Mouse (Mus musculus) liver, postnatal 0 days (tissue): ENCODE measurements at regions not wholly inside any gene's neighbourhood (a gene's known extent, or its start where the extent isn't known, plus 50 kb on each side); places are given as distances from the start of the nearest gene placed in this dataset.

Experiments used
- ATAC-seq: fragments of 200-750 bp; cut with Nextera tagmentation; 2 replicates; pipeline ENCODE4 v1.8.0; 2017; ENCODE audit warnings: mild to moderate bottlenecking, moderate library complexity
- DNase-seq: peaks from one replicate; pipeline ENCODE4 v3.0.0-alpha.2; 2016
- H3K27ac ChIP-seq: fragments of 300-500 bp; sonication (generic); 2 replicates; pipeline ENCODE4 v1.5.1; 2014; ENCODE audit warnings: antibody characterized with exemption, moderate library complexity, mild to moderate bottlenecking, low read depth
- H3K27me3 ChIP-seq: fragments of 300-500 bp; sonication (generic); 2 replicates; pipeline ENCODE4 v1.6.1; 2014; ENCODE audit warnings: low read length, control low read depth, mixed read lengths; ENCODE audit not compliant: insufficient read depth
- H3K36me3 ChIP-seq: fragments of 300-500 bp; sonication (generic); replicated peaks from 2 replicates; pipeline ENCODE4 v1.6.1; 2014; ENCODE audit warnings: mild to moderate bottlenecking, control low read depth, low read length, moderate library complexity, mixed read lengths; ENCODE audit not compliant: insufficient read depth
- H3K4me1 ChIP-seq: fragments of 300-500 bp; sonication (generic); 2 replicates; pipeline ENCODE4 v1.6.1; 2014; ENCODE audit warnings: antibody characterized with exemption, mild to moderate bottlenecking, control low read depth; ENCODE audit not compliant: insufficient read depth
- H3K4me2 ChIP-seq: fragments of 300-500 bp; sonication (generic); 2 replicates; pipeline ENCODE4 v1.6.1; 2014; ENCODE audit warnings: low read depth, mild to moderate bottlenecking, low read length, moderate library complexity, mixed read lengths
- H3K4me3 ChIP-seq: fragments of 300-500 bp; sonication (generic); 2 replicates; pipeline ENCODE4 v1.5.1; 2014; ENCODE audit warnings: low read depth, low read length
- H3K9ac ChIP-seq: fragments of 300-500 bp; sonication (generic); replicated peaks from 2 replicates; pipeline ENCODE4 v1.6.1; 2014; ENCODE audit warnings: mild to moderate bottlenecking, moderate library complexity
- H3K9me3 ChIP-seq: fragments of 300-500 bp; sonication (generic); 2 replicates; pipeline ENCODE4 v1.6.1; 2016; ENCODE audit warnings: mild to moderate bottlenecking, control low read depth, low read length, mixed read lengths
- CTCF ChIP-seq: sonication (generic); IDR thresholded peaks from 2 replicates; pipeline ENCODE4 v1.5.1; 2016; ENCODE audit warnings: antibody characterized with exemption, low read depth
- EP300 ChIP-seq: IDR thresholded peaks from 2 replicates; pipeline ENCODE4 v1.6.1; 2016; ENCODE audit warnings: antibody characterized with exemption, low read depth, mild to moderate bottlenecking
- WGBS: fragments of 180-500 bp; shearing (Covaris S2); extraction: QIAGEN DNeasy Blood & Tissue Kit; methylation state at CpG from one replicate; pipeline ENCODE4 v1.1.7; 2014; ENCODE audit not compliant: insufficient replicate concordance; 5-methylcytosine and 5-hydroxymethylcytosine counted together

DNA sequence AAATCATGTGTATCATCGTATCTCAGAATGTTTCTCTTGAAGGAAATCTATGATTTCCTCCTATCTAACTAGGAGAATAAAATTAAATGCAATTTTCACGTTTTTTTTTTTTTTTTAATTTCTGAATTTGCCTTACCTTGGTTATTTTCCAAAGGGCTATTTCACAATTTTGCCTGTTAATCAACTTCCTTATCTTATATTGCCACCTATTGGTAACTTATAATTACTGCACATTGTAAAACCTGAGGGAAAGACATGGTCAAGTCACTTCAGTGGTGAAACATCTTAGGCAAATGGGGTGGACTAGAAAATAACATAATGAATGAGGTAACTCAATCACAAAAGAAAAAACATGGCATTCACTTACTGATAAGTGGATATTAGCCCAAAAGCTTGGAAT lies 232.0 kb downstream of the Nap1l3 start:
- H3K36me3 ChIP-seq = no peaks in the 10 kb centered on the region
- WGBS = 36% methylated on average over 2 of the region's 2 CpGs
- no peaks in the 10 kb centered on the region for H3K9me3 ChIP-seq
- no peaks in the 10 kb centered on the region for H3K4me1 ChIP-seq
- no peak overlapping the region for H3K4me2 ChIP-seq
- ATAC-seq (no peak), DNase-seq (no peak)
- TF ChIP-seq EP300 (no peak), CTCF (peak; percentile 25; the same call in 1 of the 2 replicates)
- no peaks in the 10 kb centered on the region for H3K27me3 ChIP-seq
- H3K27ac ChIP-seq = no peak overlapping the region
- H3K9ac ChIP-seq = no peak overlapping the region
- H3K4me3 ChIP-seq = no peak overlapping the region
